Mouse (Mus musculus) CH12.LX (cell line): ENCODE data around the gene Dcps. TPM values are rescaled to one million over a fixed set of nuclear protein-coding genes. Genes with fewer than 3 reads are reported as not detected.

ENCODE experiments used
- DNase-seq: peaks from one replicate; pipeline ENCODE4 v3.0.0-alpha.2; 2013; ENCODE audit errors: extremely low read depth
- H3K27ac ChIP-seq: 2 replicates; pipeline ENCODE4 v1.5.1; 2012; ENCODE audit warnings: low read depth, mild to moderate bottlenecking, control low read depth, moderate library complexity; ENCODE audit not compliant: insufficient read depth
- H3K27me3 ChIP-seq: replicated peaks from 2 replicates; pipeline ENCODE3; 2012; ENCODE audit warnings: inconsistent platforms
- H3K36me3 ChIP-seq, 2 experiments: replicated peaks in 1 of 2; 2 replicates each; pipeline versions ENCODE3 to v1.6.1; 2012; ENCODE audit warnings: inconsistent platforms in 1 of 2, low read length in 1 of 2, mild to moderate bottlenecking in 1 of 2, mixed read lengths in 1 of 2, moderate library complexity in 1 of 2; ENCODE audit not compliant: control insufficient read depth in 1 of 2, insufficient read depth in 1 of 2
- H3K4me1 ChIP-seq, 2 experiments: 2 replicates each; pipeline ENCODE4 v1.6.1; 2012; ENCODE audit warnings: inconsistent platforms in 1 of 2, moderate library complexity in 1 of 2; ENCODE audit not compliant: insufficient read depth in 2 of 2, control insufficient read depth in 1 of 2
- H3K4me2 ChIP-seq: 2 replicates; pipeline ENCODE4 v1.6.1; 2012; ENCODE audit warnings: low read depth, mild to moderate bottlenecking, control low read depth; ENCODE audit not compliant: poor library complexity, insufficient read depth, severe bottlenecking
- H3K4me3 ChIP-seq, 3 experiments: fragments of 150-350 bp in 1 of 3; sonication (generic) in 1 of 3; replicated peaks in 1 of 3; 2 replicates each; pipeline versions ENCODE3 to v1.5.1; 2011 to 2012; ENCODE audit warnings: low read depth in 2 of 3, low read length in 2 of 3, mild to moderate bottlenecking in 2 of 3, moderate library complexity in 2 of 3, control low read depth in 1 of 3, improper control_type of control experiment in 1 of 3, inconsistent platforms in 1 of 3, mixed read lengths in 1 of 3; ENCODE audit not compliant: poor library complexity in 1 of 3
- H3K79me2 ChIP-seq: replicated peaks from 2 replicates; pipeline ENCODE4 v1.6.1; 2012; ENCODE audit warnings: mild to moderate bottlenecking, moderate library complexity; ENCODE audit not compliant: control insufficient read depth, poor library complexity, insufficient read depth, severe bottlenecking; ENCODE audit errors: extremely low read depth
- H3K9ac ChIP-seq: 2 replicates; pipeline ENCODE4 v1.6.1; 2012; ENCODE audit warnings: low read depth, mild to moderate bottlenecking, control low read depth, moderate library complexity; ENCODE audit not compliant: insufficient read depth
- H3K9me3 ChIP-seq: replicated peaks from 2 replicates; pipeline ENCODE3; 2012; ENCODE audit warnings: low read length, inconsistent platforms, mixed read lengths
- BHLHE40 ChIP-seq: IDR thresholded peaks from 2 replicates; pipeline ENCODE4 v1.6.1; 2011; ENCODE audit warnings: mild to moderate bottlenecking, low read depth, low read length, improper control_type of control experiment
- CTCF ChIP-seq, 2 experiments: IDR thresholded peaks in 1 of 2; conservative IDR thresholded peaks in 1 of 2; 2 replicates each; pipeline ENCODE4 v1.5.1; 2011 to 2012; ENCODE audit warnings: low read depth in 2 of 2, low read length in 2 of 2, improper control_type of control experiment in 1 of 2, inconsistent platforms in 1 of 2, mild to moderate bottlenecking in 1 of 2, moderate library complexity in 1 of 2
- EP300 ChIP-seq: IDR thresholded peaks from 2 replicates; pipeline ENCODE4 v1.6.1; 2011; ENCODE audit warnings: low read length, improper control_type of control experiment
- ETS1 ChIP-seq: conservative IDR thresholded peaks from 2 replicates; pipeline ENCODE4 v1.6.1; 2012; ENCODE audit warnings: low read depth, mild to moderate bottlenecking, inconsistent platforms, low read length, improper control_type of control experiment, moderate library complexity
- GABPA ChIP-seq: IDR thresholded peaks from 2 replicates; pipeline ENCODE4 v1.6.1; 2012; ENCODE audit warnings: low read depth, low read length, improper control_type of control experiment, inconsistent platforms; ENCODE audit not compliant: insufficient replicate concordance
- JUND ChIP-seq: conservative IDR thresholded peaks from 2 replicates; pipeline ENCODE4 v1.6.1; 2011; ENCODE audit warnings: low read depth, low read length, improper control_type of control experiment
- MAFK ChIP-seq: IDR thresholded peaks from 2 replicates; pipeline ENCODE4 v1.6.1; 2011; ENCODE audit warnings: low read length, improper control_type of control experiment; ENCODE audit not compliant: insufficient replicate concordance
- MXI1 ChIP-seq: IDR thresholded peaks from 2 replicates; pipeline ENCODE4 v1.6.1; 2011; ENCODE audit warnings: mild to moderate bottlenecking, low read depth, low read length, improper control_type of control experiment
- NRF1 ChIP-seq: IDR thresholded peaks from 2 replicates; pipeline ENCODE4 v1.6.1; 2014; ENCODE audit warnings: low read depth, mild to moderate bottlenecking, inconsistent platforms, low read length, improper control_type of control experiment, moderate library complexity
- PAX5 ChIP-seq: IDR thresholded peaks from 2 replicates; pipeline ENCODE4 v1.6.1; 2012; ENCODE audit warnings: low read length, inconsistent platforms, mixed read lengths
- RCOR1 ChIP-seq: conservative IDR thresholded peaks from 2 replicates; pipeline ENCODE4 v1.6.1; 2012; ENCODE audit warnings: low read depth, mild to moderate bottlenecking, inconsistent platforms, low read length, improper control_type of control experiment
- SIN3A ChIP-seq: IDR thresholded peaks from 2 replicates; pipeline ENCODE4 v1.6.1; 2012; ENCODE audit warnings: low read length, improper control_type of control experiment, inconsistent platforms
- SMC3 ChIP-seq: IDR thresholded peaks from 2 replicates; pipeline ENCODE4 v1.6.1; 2011; ENCODE audit warnings: low read depth, low read length, improper control_type of control experiment
- TBP ChIP-seq: conservative IDR thresholded peaks from 2 replicates; pipeline ENCODE4 v1.6.1; 2011; ENCODE audit warnings: low read depth, low read length, improper control_type of control experiment
- UBTF ChIP-seq: IDR thresholded peaks from 2 replicates; pipeline ENCODE4 v1.6.1; 2012; ENCODE audit warnings: low read depth, mild to moderate bottlenecking, inconsistent platforms, low read length, improper control_type of control experiment, moderate library complexity
- USF2 ChIP-seq: conservative IDR thresholded peaks from 2 replicates; pipeline ENCODE4 v1.6.1; 2011; ENCODE audit warnings: low read depth, low read length, improper control_type of control experiment
- ZC3H11A ChIP-seq: IDR thresholded peaks from 2 replicates; pipeline ENCODE4 v1.6.1; 2012; ENCODE audit warnings: low read depth, mild to moderate bottlenecking, inconsistent platforms, low read length, improper control_type of control experiment
- ZKSCAN1 ChIP-seq: IDR thresholded peaks from 2 replicates; pipeline ENCODE4 v1.6.1; 2012; ENCODE audit warnings: low read depth, inconsistent platforms, low read length, improper control_type of control experiment, borderline replicate concordance
- dilution Hi-C: fragments of 300-500 bp; cut with MboI; formaldehyde crosslinking; loops from 2 replicates; pipeline ENCODE4 v1.14.3; 2020; ENCODE audit warnings: low sequenced_read_pairs; ENCODE audit not compliant: extremely low pct_unique_long_range_greater_than_20kb, extremely low pct_ligation_motif_present
- in situ Hi-C: fragments of 300-500 bp; cut with MboI; formaldehyde crosslinking; loops from 3 replicates; pipeline ENCODE4 v1.14.3; 2019; ENCODE audit warnings: low sequenced_read_pairs, low pct_ligation_motif_present, low pct_unique_long_range_greater_than_20kb, mixed read lengths
- polyA plus RNA-seq: library from polyadenylated mRNA; unstranded; fragments of >175 nt; gene quantifications from 2 replicates; pipeline ENCODE4 v1.2.1, GENCODE M21; 2012; ENCODE audit warnings: low read depth; ENCODE audit not compliant: insufficient read length
- total RNA-seq, 2 experiments: library from RNA; depleted of rRNA; stranded (reverse); fragments of 300-350 nt in 1 of 2; fragments of >200 nt in 1 of 2; gene quantifications; 2 replicates each; pipeline ENCODE4 v1.2.3; 2012 to 2014

Gene Dcps
- total and polyA plus RNA-seq, 3 experiments: 64.3 to 113 (median 94.3) TPM

DNA sequence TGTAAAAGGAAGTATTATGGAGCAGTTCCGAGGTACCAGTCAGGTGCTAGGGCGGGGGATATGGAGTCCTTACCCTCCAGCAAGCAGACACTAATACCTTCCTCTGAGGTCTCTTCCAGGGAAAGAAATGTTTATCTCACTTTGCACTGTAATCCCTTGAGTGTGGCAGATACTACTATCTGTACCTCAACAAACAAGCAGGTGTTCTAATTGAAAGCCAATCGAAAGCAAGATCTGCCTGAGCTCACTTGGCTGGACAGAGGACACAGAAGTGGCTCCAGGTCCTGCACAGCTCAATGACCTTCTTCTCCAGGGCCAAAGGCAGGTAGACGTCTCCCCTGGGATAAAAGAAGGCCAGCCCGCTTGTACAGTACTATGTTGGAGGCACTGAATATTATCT, 65.8 kb downstream of the Dcps start:
- H3K4me1 ChIP-seq: peaks cover 0 to 16% of the 10 kb centered on the region in 2 experiments; a peak in 1 of 4 replicates
- DNase-seq: no peak
- H3K9me3 ChIP-seq: no peaks in the 10 kb centered on the region
- in situ Hi-C loops (no loop called here), dilution Hi-C loops (no loop called here)
- no peaks in the 10 kb centered on the region for H3K27me3 ChIP-seq
- H3K4me2 ChIP-seq: no peak overlapping the region
- no peak overlapping the region for H3K4me3 ChIP-seq
- H3K36me3 ChIP-seq: peaks cover 0 to 4% of the 10 kb centered on the region in 2 experiments
- H3K9ac ChIP-seq: no peak overlapping the region
- TF ChIP-seq TBP: no peak
- TF ChIP-seq JUND: no peak
- no peak for TF ChIP-seq ZC3H11A
- TF ChIP-seq PAX5: no peak
- TF ChIP-seq CTCF (conservative IDR thresholded peaks at IDR 0.05 in 1 of 2, IDR thresholded peaks at IDR 0.05 in 1 of 2; ENCODE audit: low read depth in 2 of 2, low read length in 2 of 2): no peak
- no peak for TF ChIP-seq USF2
- TF ChIP-seq MXI1: no peak
- TF ChIP-seq GABPA: no peak
- TF ChIP-seq SIN3A: no peak
- TF ChIP-seq NRF1: no peak
- no peaks in the 10 kb centered on the region for H3K79me2 ChIP-seq
- no peak overlapping the region for H3K27ac ChIP-seq

DNA sequence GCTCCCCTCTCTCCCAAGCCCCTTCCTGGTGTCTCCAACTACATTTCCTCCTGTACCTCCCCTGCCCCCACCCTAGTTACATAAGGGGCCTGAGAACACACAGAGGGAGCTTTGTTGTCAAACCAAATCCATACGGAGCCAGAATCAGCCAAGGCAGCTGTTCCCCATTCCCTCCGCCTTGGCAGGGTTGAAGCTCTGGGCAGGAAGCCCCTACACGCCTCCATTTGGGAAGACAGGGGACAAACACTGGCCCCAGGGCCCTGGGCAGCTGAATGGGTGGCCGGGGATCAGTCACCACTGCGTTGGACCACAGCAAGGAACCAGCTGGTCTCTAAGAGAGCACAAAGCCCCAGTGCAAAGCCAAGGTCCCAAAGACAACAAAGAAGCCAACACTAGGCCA, 66.9 kb downstream of the Dcps start:
- Histone ChIP-seq H3K27me3 (no peaks in the 10 kb centered on the region), H3K36me3 (peaks cover 0 to 4% of the 10 kb centered on the region in 2 experiments), H3K27ac (no peak overlapping the region), H3K4me2 (no peak overlapping the region), H3K9me3 (no peaks in the 10 kb centered on the region), H3K79me2 (no peaks in the 10 kb centered on the region), H3K4me1 (peaks cover 0 to 21% of the 10 kb centered on the region in 2 experiments; a peak in 2 of 4 replicates), H3K4me3 (no peak overlapping the region), H3K9ac (no peak overlapping the region)
- dilution Hi-C loops (no loop called here), in situ Hi-C loops (no loop called here)
- DNase-seq: no peak
- no peak for TF ChIP-seq ZC3H11A
- no peak for TF ChIP-seq GABPA
- TF ChIP-seq BHLHE40: no peak
- no peak for TF ChIP-seq MAFK
- TF ChIP-seq TBP: no peak
- TF ChIP-seq UBTF: no peak
- TF ChIP-seq MXI1: no peak
- TF ChIP-seq NRF1: no peak
- TF ChIP-seq JUND: no peak
- TF ChIP-seq ZKSCAN1: no peak
- no peak for TF ChIP-seq SMC3
- TF ChIP-seq RCOR1: no peak
- TF ChIP-seq SIN3A: no peak
- no peak for TF ChIP-seq ETS1
- TF ChIP-seq EP300: no peak
